Mouse (Mus musculus): ENCODE results near the gene Tifa. TPM values are rescaled to one million over a fixed set of nuclear protein-coding genes. Genes with fewer than 3 reads are reported as not detected.

The Tifa gene
- polyA plus RNA-seq, 1 experiment from 2014 or later: 3.3 TPM

DNA sequence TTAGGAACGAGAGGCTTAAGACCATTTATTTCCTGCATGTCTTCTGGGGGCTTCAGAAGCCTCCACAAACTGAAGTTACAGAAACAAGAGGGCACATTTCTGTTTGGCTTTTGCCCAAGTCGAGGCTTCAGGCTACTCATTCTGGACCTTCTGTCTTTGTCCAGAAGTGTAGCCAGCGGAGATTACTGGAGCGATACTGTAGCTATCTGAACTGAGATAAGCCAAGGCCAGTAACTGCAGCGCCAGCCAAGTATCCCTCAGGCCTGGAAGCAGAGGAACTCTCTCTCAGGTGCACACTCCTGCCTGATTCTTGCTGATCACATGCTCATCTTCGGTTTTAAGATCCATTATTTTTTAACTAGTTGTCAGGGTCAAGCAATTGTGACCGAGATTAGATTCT, 1.6 kb upstream of the Tifa start:
- 0 out of 2 replicates have a peak, but pooled peaks cover 17% of the 10 kb centered on the region for H3K27me3 ChIP-seq
- no peak for ATAC-seq (replicated peaks; ENCODE audit: insufficient number of reproducible peaks, insufficient read depth, low FRiP score, low read depth)
- no peak overlapping the region for H3K27ac ChIP-seq
- H3K9ac ChIP-seq: no peak overlapping the region
- no peak overlapping the region for H3K4me2 ChIP-seq
- WGBS: 48% methylated on average over 7 of the region's 7 CpGs
- H3K9me3 ChIP-seq (replicated peaks): no peaks in the 10 kb centered on the region
- H3K36me3 ChIP-seq: no peaks in the 10 kb centered on the region
- peaks cover 6% of the 10 kb centered on the region for H3K4me1 ChIP-seq (replicated peaks)
- H3K4me3 ChIP-seq: no peak overlapping the region

DNA sequence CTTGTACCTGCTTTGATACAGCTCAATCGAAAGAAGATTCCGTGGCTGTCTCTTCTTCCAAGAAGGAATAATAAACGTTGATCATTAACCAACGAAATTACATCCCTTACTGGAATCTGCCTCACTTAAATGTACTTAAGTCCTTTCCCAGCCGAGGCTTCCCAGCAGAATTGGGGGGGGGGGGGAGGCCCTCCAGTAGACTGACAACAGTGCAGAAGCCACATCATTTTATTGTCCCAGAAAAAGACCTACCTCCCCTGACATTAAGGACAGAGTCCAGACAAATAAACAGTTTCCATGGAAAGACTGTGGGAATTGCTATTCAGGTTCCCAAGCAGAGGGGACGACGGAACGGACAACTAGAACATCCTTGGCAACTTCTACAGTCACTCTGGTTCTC, 686 bp upstream of the Tifa start:
- 0 out of 2 replicates have a peak, but pooled peaks cover 17% of the 10 kb centered on the region for H3K27me3 ChIP-seq
- H3K9ac ChIP-seq: no peak overlapping the region
- peaks cover 6% of the 10 kb centered on the region for H3K4me1 ChIP-seq (replicated peaks)
- no peaks in the 10 kb centered on the region for H3K36me3 ChIP-seq
- ATAC-seq (replicated peaks; ENCODE audit: insufficient number of reproducible peaks, insufficient read depth, low FRiP score, low read depth): no peak
- 27% methylated on average over 8 of the region's 8 CpGs for WGBS
- peak overlapping the region; percentile 69 for H3K4me3 ChIP-seq
- H3K4me2 ChIP-seq: peak overlapping the region; percentile 100
- H3K9me3 ChIP-seq (replicated peaks): no peaks in the 10 kb centered on the region
- H3K27ac ChIP-seq: no peak overlapping the region

DNA sequence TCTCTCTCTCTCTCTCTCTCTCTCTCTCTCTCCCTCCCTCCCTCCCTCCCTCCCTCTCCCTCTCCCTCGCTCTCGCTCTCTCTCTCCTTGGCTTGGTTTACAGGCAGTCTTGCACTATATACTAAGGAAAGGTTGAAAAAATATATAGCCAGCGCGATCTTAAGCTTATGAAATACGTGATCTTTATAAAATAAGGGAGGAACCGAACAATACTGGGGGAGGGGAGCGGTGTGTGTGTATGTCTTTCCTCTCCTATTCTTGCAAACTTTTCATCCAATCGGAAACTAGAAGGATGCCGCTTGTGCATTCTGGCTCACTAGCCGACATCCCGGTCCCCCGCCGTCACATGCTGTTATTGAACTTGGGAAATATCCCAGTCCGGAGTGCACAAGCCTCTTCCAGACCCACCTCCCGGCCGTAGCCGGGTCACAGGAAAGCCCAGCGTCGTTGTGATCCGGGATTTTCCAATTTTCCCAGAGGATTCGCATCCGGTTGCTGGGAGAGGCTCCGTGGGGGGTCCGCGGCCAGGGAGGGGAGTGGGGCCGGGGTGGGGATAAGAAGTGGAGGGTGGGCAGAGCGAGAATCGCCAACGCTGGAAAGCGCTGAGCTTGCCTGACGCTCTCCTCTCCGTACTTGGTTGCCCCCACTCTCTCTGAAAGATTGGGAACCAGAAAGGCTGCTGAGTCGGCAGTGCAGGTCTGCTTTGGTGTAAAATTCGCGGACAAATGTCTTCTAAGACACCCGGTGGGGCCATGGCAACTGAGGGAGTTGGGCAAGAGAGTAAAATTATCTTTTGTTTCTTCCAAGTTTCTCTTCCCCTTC, 840 bp downstream of the Tifa start:
- Histone ChIP-seq H3K4me1 (replicated peaks) (peaks cover 6% of the 10 kb centered on the region), H3K36me3 (no peaks in the 10 kb centered on the region), H3K9me3 (replicated peaks) (no peaks in the 10 kb centered on the region), H3K4me3 (peak overlapping the region; percentile 69), H3K27me3 (0 out of 2 replicates have a peak, but pooled peaks cover 17% of the 10 kb centered on the region), H3K27ac (peak overlapping the region; percentile 21; the same call in 1 of the 2 replicates), H3K9ac (peak overlapping the region; percentile 60), H3K4me2 (peak overlapping the region; percentile 100)
- WGBS: under 1% methylated on average over 36 of the region's 36 CpGs
- ATAC-seq (replicated peaks; ENCODE audit: insufficient number of reproducible peaks, insufficient read depth, low FRiP score, low read depth): peak; percentile 60

DNA sequence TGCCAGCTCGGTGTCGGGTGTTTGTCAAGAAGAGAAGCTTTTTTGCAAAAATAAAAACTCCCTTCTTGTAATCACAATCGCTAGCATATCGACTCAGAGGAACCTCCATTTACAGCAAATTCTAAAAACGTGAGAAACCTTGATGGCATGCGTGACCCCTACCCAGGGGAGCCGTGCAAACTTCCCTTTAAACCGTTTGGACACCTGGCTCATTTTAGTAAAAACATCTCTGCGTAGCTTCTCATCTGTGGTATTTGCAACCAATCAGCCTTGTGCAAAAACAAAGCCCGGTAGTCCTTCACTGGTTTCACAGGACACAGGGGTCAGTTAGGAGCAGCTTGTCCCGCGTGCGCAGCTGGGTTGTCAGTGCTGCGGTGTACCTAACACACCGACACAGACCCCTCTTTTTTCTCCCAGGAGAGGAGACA, 1.5 kb downstream of the Tifa start:
- 0 out of 2 replicates have a peak overlapping the region, but pooled peaks have one; percentile 21 for H3K27ac ChIP-seq
- peak overlapping the region; percentile 60 for H3K9ac ChIP-seq
- WGBS: 4% methylated on average over 15 of the region's 15 CpGs
- peak overlapping the region; percentile 100 for H3K4me2 ChIP-seq
- ATAC-seq (replicated peaks; ENCODE audit: insufficient number of reproducible peaks, insufficient read depth, low FRiP score, low read depth): no peak
- H3K36me3 ChIP-seq: no peaks in the 10 kb centered on the region
- no peaks in the 10 kb centered on the region for H3K9me3 ChIP-seq (replicated peaks)
- 0 out of 2 replicates have a peak, but pooled peaks cover 17% of the 10 kb centered on the region for H3K27me3 ChIP-seq
- peak overlapping the region; percentile 69 for H3K4me3 ChIP-seq
- H3K4me1 ChIP-seq (replicated peaks): peaks cover 6% of the 10 kb centered on the region

DNA sequence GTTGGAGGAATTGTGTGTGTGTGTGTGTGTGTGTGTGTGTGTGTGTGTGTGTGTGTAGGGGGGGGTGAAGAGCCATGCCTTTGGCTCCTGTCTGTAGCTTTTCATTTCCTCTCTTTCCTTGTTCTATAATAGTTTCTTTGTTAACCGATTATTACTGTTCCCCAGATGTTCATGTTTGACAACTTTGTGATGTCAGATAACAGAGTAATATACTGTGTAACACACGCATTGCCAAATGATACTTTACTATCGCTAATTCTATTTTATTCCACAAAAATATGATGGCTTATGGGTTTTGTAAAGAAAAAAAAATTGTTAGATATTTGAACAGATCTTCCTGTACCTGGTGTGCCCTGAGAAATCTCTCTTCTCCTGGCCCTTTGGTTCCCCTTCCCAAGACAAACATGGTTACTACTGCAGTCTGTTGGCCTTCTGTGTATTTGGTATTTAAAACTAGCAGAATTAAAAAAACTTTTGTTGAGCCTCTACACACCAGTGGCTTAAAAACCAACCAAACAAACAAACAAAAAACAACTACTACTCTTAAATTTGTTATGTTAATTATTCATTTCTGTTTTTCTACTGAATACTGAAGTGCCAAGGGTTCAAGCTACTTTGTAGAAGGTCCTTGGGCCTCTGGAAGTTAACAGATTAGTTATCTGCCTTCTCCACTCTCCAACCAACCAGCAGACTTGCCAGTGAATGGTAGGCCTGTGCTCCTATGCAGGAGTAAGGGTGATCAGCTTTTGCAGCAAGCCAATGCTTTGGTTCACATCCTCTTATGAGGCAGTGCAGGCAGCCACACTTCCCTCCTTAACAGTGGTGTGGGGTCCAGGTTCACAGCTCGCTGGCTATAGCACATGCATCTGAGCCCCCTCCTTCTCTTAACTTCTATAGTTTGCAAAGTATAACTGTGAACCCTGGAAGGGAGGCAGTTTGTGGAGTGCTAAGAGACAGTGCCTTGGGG, 2.3 kb downstream of the Tifa start:
- Histone ChIP-seq H3K36me3 (no peaks in the 10 kb centered on the region), H3K4me3 (peak overlapping the region; percentile 69), H3K4me1 (replicated peaks) (peaks cover 6% of the 10 kb centered on the region), H3K27me3 (0 out of 2 replicates have a peak, but pooled peaks cover 17% of the 10 kb centered on the region), H3K9ac (no peak overlapping the region), H3K4me2 (peak overlapping the region; percentile 100), H3K27ac (no peak overlapping the region), H3K9me3 (replicated peaks) (no peaks in the 10 kb centered on the region)
- 62% methylated on average over 4 of the region's 4 CpGs for WGBS
- ATAC-seq (replicated peaks; ENCODE audit: insufficient number of reproducible peaks, insufficient read depth, low FRiP score, low read depth): no peak

DNA sequence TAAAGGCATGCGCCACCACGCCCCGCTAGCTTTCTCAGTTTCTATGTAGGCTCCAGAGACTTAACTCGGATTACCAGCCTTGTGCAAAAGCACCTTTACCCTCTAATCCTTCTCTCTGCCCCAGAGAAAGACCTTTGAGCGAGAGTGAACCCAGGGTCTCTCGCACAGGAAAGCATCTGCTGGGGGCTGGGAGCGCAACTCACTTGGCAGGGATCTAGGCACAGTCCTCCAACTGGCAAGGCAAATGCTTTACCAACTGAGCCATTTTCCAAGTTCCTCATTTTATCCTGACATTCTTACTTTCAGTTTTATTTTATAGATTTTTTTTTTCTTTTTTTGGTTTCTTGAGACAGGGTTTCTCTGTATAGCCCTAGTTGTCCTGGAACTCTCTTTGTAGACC, 3.4 kb downstream of the Tifa start:
- peaks cover 6% of the 10 kb centered on the region for H3K4me1 ChIP-seq (replicated peaks)
- H3K9ac ChIP-seq: no peak overlapping the region
- no peak for ATAC-seq (replicated peaks; ENCODE audit: insufficient number of reproducible peaks, insufficient read depth, low FRiP score, low read depth)
- H3K9me3 ChIP-seq (replicated peaks): no peaks in the 10 kb centered on the region
- H3K4me3 ChIP-seq: no peak overlapping the region
- WGBS: 86% methylated on average over 7 of the region's 7 CpGs
- H3K36me3 ChIP-seq: no peaks in the 10 kb centered on the region
- no peak overlapping the region for H3K4me2 ChIP-seq
- 0 out of 2 replicates have a peak, but pooled peaks cover 13% of the 10 kb centered on the region for H3K27me3 ChIP-seq
- no peak overlapping the region for H3K27ac ChIP-seq

DNA sequence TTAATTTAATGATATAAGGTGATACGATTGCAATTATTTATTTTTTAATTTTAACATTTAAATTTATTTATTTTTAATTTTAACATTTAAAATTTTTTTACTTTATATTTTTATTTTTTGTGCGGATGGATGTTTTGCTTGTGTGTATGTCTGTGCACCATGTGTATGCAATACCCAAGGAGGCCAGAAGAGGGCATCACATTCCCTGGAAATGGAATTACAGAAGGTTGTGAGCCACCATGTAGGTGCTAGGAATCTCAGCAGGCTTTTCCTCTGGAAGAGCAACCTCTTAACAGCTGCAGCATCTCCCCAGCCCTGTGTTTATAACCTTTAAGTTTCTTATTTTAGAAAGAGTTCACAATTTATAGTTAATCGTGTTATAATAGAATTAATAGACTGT, 6.2 kb downstream of the Tifa start:
- Histone ChIP-seq H3K4me1 (replicated peaks) (no peaks in the 10 kb centered on the region), H3K4me3 (no peak overlapping the region), H3K27me3 (no peaks in the 10 kb centered on the region), H3K9me3 (replicated peaks) (no peaks in the 10 kb centered on the region), H3K27ac (no peak overlapping the region), H3K9ac (no peak overlapping the region), H3K4me2 (no peak overlapping the region), H3K36me3 (no peaks in the 10 kb centered on the region)
- 96% methylated on average over 3 of the region's 3 CpGs for WGBS
- no peak for ATAC-seq (replicated peaks; ENCODE audit: insufficient number of reproducible peaks, insufficient read depth, low FRiP score, low read depth)

DNA sequence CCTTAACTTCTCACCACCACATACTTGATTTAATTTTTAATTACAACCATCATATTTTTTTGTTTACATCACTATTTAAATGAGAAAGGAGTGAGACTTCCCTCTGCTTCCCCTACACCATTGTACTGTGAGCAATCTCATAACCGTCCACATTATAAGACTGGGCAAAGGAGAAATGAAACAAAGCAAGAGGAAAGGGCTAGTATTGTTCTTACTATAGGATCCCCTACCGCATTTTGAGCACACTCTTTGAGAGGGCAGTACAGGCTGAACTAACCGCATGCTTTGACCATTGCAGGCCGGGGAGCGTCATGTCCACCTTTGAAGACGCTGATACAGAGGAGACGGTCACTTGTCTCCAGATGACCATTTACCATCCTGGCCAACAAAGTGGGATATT, 6.7 kb downstream of the Tifa start:
- Histone ChIP-seq H3K4me2 (no peak overlapping the region), H3K4me3 (no peak overlapping the region), H3K9ac (no peak overlapping the region), H3K4me1 (replicated peaks) (no peaks in the 10 kb centered on the region), H3K9me3 (replicated peaks) (no peaks in the 10 kb centered on the region), H3K27ac (no peak overlapping the region), H3K27me3 (no peaks in the 10 kb centered on the region), H3K36me3 (no peaks in the 10 kb centered on the region)
- 94% methylated on average over 7 of the region's 7 CpGs for WGBS
- no peak for ATAC-seq (replicated peaks; ENCODE audit: insufficient number of reproducible peaks, insufficient read depth, low FRiP score, low read depth)

DNA sequence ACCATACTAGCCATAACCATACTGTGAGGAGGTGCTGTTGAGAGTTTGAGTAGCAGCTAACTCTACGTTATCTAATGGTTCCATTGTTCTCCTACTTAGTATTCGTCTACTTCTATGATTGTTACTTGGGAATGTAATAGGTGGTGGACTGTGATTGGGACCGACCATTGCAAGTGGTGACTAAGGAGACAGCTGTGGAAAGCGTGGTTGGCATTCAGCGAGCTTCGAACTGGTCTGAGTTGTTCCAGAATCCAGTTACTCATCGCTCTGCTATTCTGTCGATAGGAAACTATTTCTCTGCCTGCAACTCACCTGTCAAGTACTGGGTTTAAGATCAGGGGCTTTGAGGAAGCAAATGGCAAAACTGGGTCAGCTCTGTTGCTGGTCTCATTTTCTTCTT, 11.6 kb downstream of the Tifa start:
- H3K9me3 ChIP-seq (replicated peaks): no peaks in the 10 kb centered on the region
- H3K27me3 ChIP-seq: no peaks in the 10 kb centered on the region
- no peaks in the 10 kb centered on the region for H3K4me1 ChIP-seq (replicated peaks)
- H3K36me3 ChIP-seq: peaks cover 1% of the 10 kb centered on the region
- H3K9ac ChIP-seq: no peak overlapping the region
- no peak overlapping the region for H3K4me3 ChIP-seq
- H3K27ac ChIP-seq: no peak overlapping the region
- ATAC-seq (replicated peaks; ENCODE audit: insufficient number of reproducible peaks, insufficient read depth, low FRiP score, low read depth): no peak
- no peak overlapping the region for H3K4me2 ChIP-seq
- WGBS: 82% methylated on average over 8 of the region's 8 CpGs

DNA sequence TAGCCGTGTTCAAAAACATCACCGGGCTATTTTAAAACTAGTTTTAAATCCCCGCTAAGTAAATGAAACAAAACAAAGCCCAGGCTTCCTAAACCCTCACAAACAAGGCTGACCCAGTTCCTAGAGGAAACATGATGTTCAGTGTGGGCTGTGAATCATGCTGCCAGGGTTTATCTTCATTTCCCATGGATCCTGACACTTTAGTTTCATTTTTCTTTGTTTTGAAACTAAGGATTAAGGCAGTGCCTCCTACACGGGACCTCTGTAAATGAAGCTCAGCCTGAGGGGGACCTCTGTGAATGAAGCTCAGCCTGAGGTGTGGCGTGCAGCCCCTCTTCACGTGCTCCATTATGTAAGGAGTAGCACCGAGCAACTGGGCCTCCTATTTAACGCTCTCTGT, 13.2 kb downstream of the Tifa start:
- H3K4me2 ChIP-seq: peak overlapping the region; percentile 29; the same call in 1 of the 2 replicates
- no peaks in the 10 kb centered on the region for H3K9me3 ChIP-seq (replicated peaks)
- H3K27me3 ChIP-seq: no peaks in the 10 kb centered on the region
- no peak overlapping the region for H3K27ac ChIP-seq
- no peaks in the 10 kb centered on the region for H3K4me1 ChIP-seq (replicated peaks)
- H3K36me3 ChIP-seq: peaks cover 8% of the 10 kb centered on the region
- no peak overlapping the region for H3K4me3 ChIP-seq
- WGBS: 40% methylated on average over 8 of the region's 8 CpGs
- H3K9ac ChIP-seq: no peak overlapping the region
- no peak for ATAC-seq (replicated peaks; ENCODE audit: insufficient number of reproducible peaks, insufficient read depth, low FRiP score, low read depth)

DNA sequence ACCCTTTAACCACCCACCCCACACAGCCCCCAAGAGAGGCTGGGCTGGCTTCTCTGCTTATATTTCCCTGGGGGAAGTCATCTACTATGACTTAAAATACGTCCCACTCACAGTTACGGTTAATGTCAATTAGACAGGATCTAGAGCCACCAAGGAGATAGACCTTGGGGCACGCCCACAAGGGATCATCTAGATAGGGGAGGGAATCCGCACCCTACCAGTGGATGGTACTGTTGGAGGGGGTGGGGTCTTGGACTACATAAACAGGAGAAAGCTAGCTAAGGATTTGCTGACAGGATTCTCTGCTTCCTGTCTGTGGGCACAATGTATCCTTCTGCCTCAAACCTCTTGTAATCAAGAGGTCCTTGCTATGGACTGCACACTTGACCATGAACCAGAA, 14.8 kb downstream of the Tifa start:
- H3K9ac ChIP-seq: no peak overlapping the region
- peaks cover 22% of the 10 kb centered on the region for H3K36me3 ChIP-seq
- no peaks in the 10 kb centered on the region for H3K9me3 ChIP-seq (replicated peaks)
- H3K27me3 ChIP-seq: no peaks in the 10 kb centered on the region
- H3K4me2 ChIP-seq: no peak overlapping the region
- H3K4me3 ChIP-seq: no peak overlapping the region
- ATAC-seq (replicated peaks; ENCODE audit: insufficient number of reproducible peaks, insufficient read depth, low FRiP score, low read depth): no peak
- H3K4me1 ChIP-seq (replicated peaks): no peaks in the 10 kb centered on the region
- WGBS: 78% methylated on average over 4 of the region's 4 CpGs
- no peak overlapping the region for H3K27ac ChIP-seq

Data from heart, embryonic 15.5 days (tissue).